Mouse (Mus musculus) Patski (cell line): ENCODE measurements around the gene Wfdc8. TPM values are rescaled to one million over a fixed set of nuclear protein-coding genes. Genes with fewer than 3 reads are reported as not detected.

Experiments used
- ATAC-seq: fragments of 100-300 bp; one replicate; pipeline ENCODE4 v1.8.0; 2021
- CTCF ChIA-PET: fragments of 350-600 bp; sonication (Branson Sonifier 250); formaldehyde crosslinking; loops from one replicate; lab custom pipeline; 2022; ENCODE audit warnings: inconsistent platforms; lab: Charles Lee
- POLR2A ChIA-PET: fragments of 350-600 bp; sonication (Branson Sonifier 250); formaldehyde crosslinking; loops from one replicate; lab custom pipeline; 2022; ENCODE audit warnings: antibody characterized with exemption, inconsistent platforms; lab: Charles Lee
- DNase-seq: peaks from one replicate; pipeline ENCODE4 v3.0.0-alpha.2; 2011; ENCODE audit warnings: low read depth, low spot score
- H3K27me3 ChIP-seq: fragments of 371-371 bp; one replicate; pipeline ENCODE4 v1.5.1; 2021
- CTCF ChIP-seq: fragments of 100-300 bp; IDR thresholded peaks from one replicate; pipeline ENCODE4 v1.5.1; 2021
- in situ Hi-C: fragments of 300-500 bp; cut with MboI; formaldehyde crosslinking; loops from 3 replicates; pipeline ENCODE4 v1.11.1; 2018; ENCODE audit warnings: low pct_unique_long_range_greater_than_20kb, mixed read lengths
- polyA plus RNA-seq: library from polyadenylated mRNA; unstranded; gene quantifications from one replicate; pipeline ENCODE4 v1.2.3, GENCODE M21; 2021

Gene Wfdc8
- polyA plus RNA-seq, 1 experiment from 2014 or later: not detected

DNA sequence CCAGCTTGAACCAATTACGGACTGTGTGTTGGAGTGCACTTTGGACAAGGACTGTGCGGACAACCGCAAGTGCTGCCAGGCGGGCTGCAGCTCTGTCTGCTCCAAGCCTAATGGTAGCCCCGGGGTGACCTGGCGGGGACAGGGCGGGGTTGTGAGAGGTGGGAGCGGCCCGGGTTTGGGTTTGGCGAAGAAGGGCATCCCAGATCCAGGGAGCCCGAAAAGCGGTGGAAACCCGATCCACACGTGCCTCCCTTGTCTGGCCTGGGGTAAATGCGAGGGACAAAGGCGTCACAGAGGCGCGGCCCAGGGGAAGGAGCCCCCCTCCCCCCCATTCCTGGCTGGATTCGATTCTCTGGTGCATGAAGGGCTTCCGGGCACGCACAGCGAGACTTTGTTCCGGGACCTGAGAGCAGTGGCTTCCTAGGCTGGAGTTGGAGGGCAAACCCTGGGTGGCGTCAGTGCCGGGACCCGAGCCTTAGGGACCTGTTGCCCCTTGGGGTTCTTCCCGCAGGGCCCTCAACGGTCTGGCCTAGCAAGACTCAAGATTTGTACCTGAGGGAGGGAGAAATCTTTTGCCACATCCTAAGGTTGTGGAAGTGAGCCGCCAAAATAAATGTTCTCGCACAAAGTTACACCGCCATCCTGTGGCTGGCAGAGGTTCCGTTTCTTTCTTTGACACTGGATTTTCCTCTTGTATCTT, 49.9 kb downstream of the Wfdc8 start:
- CTCF ChIA-PET: interaction anchor here (0.8 to 1.3 kb wide), 7 partner anchors 29 to 154 kb away, joined by 3 to 5 read pairs (median 3); partner anchors contain the start of gene Gm20458
- POLR2A ChIA-PET: no interaction called here
- in situ Hi-C loops: no loop called here
- DNase-seq (no peak), ATAC-seq (peak; percentile 14)
- no peaks in the 10 kb centered on the region for H3K27me3 ChIP-seq
- peak; percentile 86 for TF ChIP-seq CTCF

GRCm38 (mm10) chr2:164562391-164563188, 50.8 kb downstream of the Wfdc8 start, which contains the start of gene Wfdc2:
Gene Wfdc2 (plus strand): TSS chr2:164562413.
- ATAC-seq: no peak
- DNase-seq: no peak
- POLR2A ChIA-PET: no interaction called here

DNA sequence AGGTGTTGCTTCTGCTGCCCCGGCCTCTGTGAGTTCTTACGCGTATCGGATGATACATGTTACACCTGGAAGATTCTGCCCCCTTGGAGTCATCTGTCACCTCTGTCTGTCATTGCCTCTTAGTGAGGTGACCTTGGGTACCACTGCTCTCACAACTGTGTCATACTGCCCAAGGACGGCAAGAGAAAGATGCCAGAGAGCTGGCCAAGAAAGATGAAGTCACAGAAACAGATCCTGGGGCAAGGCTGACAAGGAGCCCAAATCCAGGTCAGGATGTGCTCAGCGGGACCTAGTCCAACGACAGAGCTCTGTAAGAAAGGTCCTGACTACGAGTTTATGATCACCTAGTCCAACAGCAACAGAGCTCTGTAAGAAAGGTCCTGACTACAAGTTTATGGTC, 53.3 kb downstream of the Wfdc8 start:
- H3K27me3 ChIP-seq: no peaks in the 10 kb centered on the region
- DNase-seq (no peak), ATAC-seq (no peak)
- in situ Hi-C loops: no loop called here
- CTCF ChIA-PET: no interaction called here
- POLR2A ChIA-PET: no interaction called here
- TF ChIP-seq CTCF: no peak

More at GRCm38 (mm10) chr2:164562391-164563188, 50.8 kb downstream of the Wfdc8 start, which contains the start of gene Wfdc2:
- CTCF ChIA-PET: interaction anchor here (1.1 to 1.3 kb wide), 2 partner anchors 32 to 102 kb away, joined by 3 to 5 read pairs; partner anchors contain the start of gene Gm20458
- TF ChIP-seq CTCF: no peak
- in situ Hi-C loops: no loop called here
- H3K27me3 ChIP-seq: no peaks in the 10 kb centered on the region

- no peak for DNase-seq
Observed at GRCm38 (mm10) chr2:164558991-164559645, 54.3 kb downstream of the Wfdc8 start.

DNA sequence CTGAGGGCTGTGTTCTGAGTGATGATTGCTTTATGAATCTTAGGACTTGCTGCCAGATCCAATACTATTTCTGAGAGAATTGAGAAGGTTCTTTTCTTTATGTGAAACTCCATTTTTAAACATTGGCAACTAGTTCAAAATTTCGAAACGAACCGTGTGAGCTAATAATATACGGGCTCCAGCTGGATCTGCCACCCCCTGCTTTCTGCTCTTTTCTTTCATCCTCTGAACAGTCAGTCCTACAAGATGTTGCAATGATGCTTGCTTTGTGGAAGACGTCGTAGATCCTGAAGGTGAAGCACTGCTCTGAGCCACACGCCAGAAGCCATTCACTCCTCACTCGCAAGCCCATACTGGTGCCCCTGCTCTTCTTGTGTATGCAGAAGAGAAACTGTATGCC, 55.0 kb downstream of the Wfdc8 start:
- ATAC-seq: no peak
- no peaks in the 10 kb centered on the region for H3K27me3 ChIP-seq
- no peak for DNase-seq
- ChIA-PET POLR2A (interaction anchor here (0.9 kb wide), 1 partner anchor 8 kb away, joined by 3 read pairs; no protein-coding TSS in a partner anchor), CTCF (interaction anchor here (0.7 kb wide), 1 partner anchor 11 kb away, joined by 3 read pairs; no protein-coding TSS in a partner anchor)
- no peak for TF ChIP-seq CTCF
- in situ Hi-C loops: no loop called here

More at GRCm38 (mm10) chr2:164558991-164559645, 54.3 kb downstream of the Wfdc8 start:
- TF ChIP-seq CTCF: no peak
- CTCF ChIA-PET: no interaction called here
- POLR2A ChIA-PET: interaction anchor here (0.9 kb wide), 1 partner anchor 9 kb away, joined by 3 read pairs; no protein-coding TSS in a partner anchor
- H3K27me3 ChIP-seq: no peaks in the 10 kb centered on the region
- in situ Hi-C loops: no loop called here
- no peak for ATAC-seq

- in situ Hi-C loops: no loop called here
- ChIA-PET CTCF (no interaction called here), POLR2A (no interaction called here)
- DNase-seq (no peak), ATAC-seq (no peak)
- H3K27me3 ChIP-seq: no peaks in the 10 kb centered on the region
- no peak for TF ChIP-seq CTCF
Observed at GRCm38 (mm10) chr2:164551502-164551901, 61.9 kb downstream of the Wfdc8 start.

DNA sequence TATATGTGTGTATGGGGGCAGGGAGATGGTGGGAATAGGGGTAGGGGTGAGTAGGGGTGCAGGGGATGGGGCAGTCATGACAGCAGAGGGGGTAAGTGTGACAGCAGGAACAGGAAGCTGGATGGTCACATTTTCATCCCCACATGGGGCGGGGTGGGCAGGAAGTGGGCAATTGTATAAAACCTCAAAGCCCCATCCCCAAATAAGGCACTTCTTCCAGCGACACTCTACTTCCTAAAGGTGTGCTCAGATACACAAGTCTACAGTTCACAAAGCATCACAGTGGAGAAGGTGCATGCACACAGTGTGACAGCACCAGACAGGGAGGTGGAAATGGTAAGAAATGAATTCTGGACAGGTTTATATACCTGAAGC, 62.5 kb downstream of the Wfdc8 start:
- no peaks in the 10 kb centered on the region for H3K27me3 ChIP-seq
- no peak for DNase-seq
- CTCF ChIA-PET: interaction anchor here (1.0 to 1.4 kb wide), 2 partner anchors 14 to 17 kb away, joined by 3 read pairs; no protein-coding TSS in a partner anchor
- no peak for TF ChIP-seq CTCF
- no peak for ATAC-seq
- in situ Hi-C loops: no loop called here
- POLR2A ChIA-PET: no interaction called here

DNA sequence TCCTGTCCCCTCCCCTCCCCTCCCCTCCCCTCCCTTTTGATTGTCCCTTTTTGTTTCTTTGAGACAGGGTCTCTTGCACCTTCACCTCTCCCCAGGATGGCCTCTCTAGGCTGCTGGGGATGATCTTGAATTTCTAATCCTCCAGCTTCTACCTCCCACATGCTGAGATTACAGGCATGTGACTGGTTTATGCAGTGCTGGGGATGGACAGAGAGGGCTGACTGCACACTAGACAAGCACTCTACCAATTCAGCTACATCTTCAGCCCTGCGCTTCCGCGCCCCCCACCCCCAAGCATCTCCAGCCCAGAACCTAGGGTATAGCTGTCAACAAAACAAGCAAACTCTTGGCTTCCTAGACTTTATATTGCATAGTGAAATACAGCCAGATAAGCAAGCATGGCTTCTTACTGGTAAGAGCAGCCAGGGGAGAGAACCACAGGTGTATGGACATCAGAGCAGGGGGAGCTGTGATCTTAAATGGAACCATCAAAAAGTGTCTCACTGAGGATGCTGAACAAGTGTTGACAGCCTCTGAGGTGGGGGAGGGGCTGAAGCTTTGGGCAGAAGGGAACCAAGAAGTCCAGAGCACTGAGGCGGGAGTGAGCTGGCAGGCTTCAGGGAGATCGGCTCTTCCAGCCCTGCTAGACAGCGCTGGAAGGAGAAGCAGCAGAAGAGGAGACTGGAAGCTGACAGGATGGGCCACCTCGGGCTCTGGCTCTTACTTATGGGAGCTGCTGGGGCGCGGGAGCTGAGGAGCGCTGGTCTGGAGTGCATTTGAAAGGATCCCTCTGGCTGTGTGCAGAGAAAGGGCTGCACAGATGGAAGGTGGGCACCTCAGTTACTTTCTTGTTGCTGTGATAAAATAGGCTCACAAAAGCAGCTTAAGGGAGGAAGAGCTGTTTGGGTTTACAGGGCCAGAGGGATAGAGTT, 63.2 kb downstream of the Wfdc8 start:
- no peak for TF ChIP-seq CTCF
- H3K27me3 ChIP-seq: no peaks in the 10 kb centered on the region
- ATAC-seq (no peak), DNase-seq (no peak)
- POLR2A ChIA-PET: interaction anchor here (0.7 kb wide), 1 partner anchor 9 kb away, joined by 3 read pairs; no protein-coding TSS in a partner anchor
- CTCF ChIA-PET: interaction anchor here (1.0 to 1.4 kb wide), 2 partner anchors 15 to 17 kb away, joined by 3 read pairs; no protein-coding TSS in a partner anchor
- in situ Hi-C loops: loop anchor here (25.0 kb wide), 1 partner anchor 438 kb away; no protein-coding TSS in a partner anchor

GRCm38 (mm10) chr2:164549338-164549737, 64.1 kb downstream of the Wfdc8 start:
- no peak for TF ChIP-seq CTCF
- in situ Hi-C loops: loop anchor here (25.0 kb wide), 1 partner anchor 437 kb away; no protein-coding TSS in a partner anchor
- ChIA-PET POLR2A (no interaction called here), CTCF (no interaction called here)
- DNase-seq: no peak
- no peaks in the 10 kb centered on the region for H3K27me3 ChIP-seq
- ATAC-seq: peak; percentile 78

Other genes with a start within 250 kb of the Wfdc8 start
- gene Slpi, start 224.5 kb downstream of the Wfdc8 start, polyA plus RNA-seq: 149 TPM
- gene Rbpjl, start 210.5 kb downstream of the Wfdc8 start, polyA plus RNA-seq: 0.06 TPM
- gene Matn4, start 208.5 kb downstream of the Wfdc8 start, polyA plus RNA-seq: 0.10 TPM
- 672 TPM for gene Sdc4, start 169.7 kb downstream of the Wfdc8 start, polyA plus RNA-seq
- gene Sys1, start 156.7 kb downstream of the Wfdc8 start, polyA plus RNA-seq: 55.1 TPM
- gene Gm20458, start 152.7 kb downstream of the Wfdc8 start, polyA plus RNA-seq: 18.5 TPM
- 0.39 TPM for gene Trp53tg5, start 139.9 kb downstream of the Wfdc8 start, polyA plus RNA-seq
- gene Dbndd2, start 127.5 kb downstream of the Wfdc8 start, polyA plus RNA-seq: 48.8 TPM
- gene Pigt, start 116.1 kb downstream of the Wfdc8 start, polyA plus RNA-seq: 136 TPM
- gene Wfdc2, start 51.2 kb downstream of the Wfdc8 start, polyA plus RNA-seq: 0.15 TPM
- gene Spint3, start 40.2 kb downstream of the Wfdc8 start, polyA plus RNA-seq: not detected
- gene Wfdc6a, start 28.2 kb downstream of the Wfdc8 start, polyA plus RNA-seq: not detected
- gene Eppin, start 20.0 kb downstream of the Wfdc8 start, polyA plus RNA-seq: not detected
- gene Wfdc6b, start 104 bp downstream of the Wfdc8 start, polyA plus RNA-seq: not detected
- not detected for gene Wfdc16, start 25.2 kb upstream of the Wfdc8 start, polyA plus RNA-seq
- gene Wfdc10, start 42.4 kb upstream of the Wfdc8 start, polyA plus RNA-seq: not detected
- gene Wfdc9, start 43.0 kb upstream of the Wfdc8 start, polyA plus RNA-seq: not detected
- gene Wfdc11, start 60.5 kb upstream of the Wfdc8 start, polyA plus RNA-seq: not detected
- not detected for gene Wfdc13, start 71.5 kb upstream of the Wfdc8 start, polyA plus RNA-seq
- not detected for gene Spint4, start 84.9 kb upstream of the Wfdc8 start, polyA plus RNA-seq
- not detected for gene Spint5, start 101.7 kb upstream of the Wfdc8 start, polyA plus RNA-seq
- gene Wfdc3, start 132.3 kb upstream of the Wfdc8 start, polyA plus RNA-seq: 0.47 TPM
- gene Dnttip1, start 132.4 kb upstream of the Wfdc8 start, polyA plus RNA-seq: 49.8 TPM
- 106 TPM for gene Ube2c, start 156.3 kb upstream of the Wfdc8 start, polyA plus RNA-seq
- gene Tnnc2, start 166.3 kb upstream of the Wfdc8 start, polyA plus RNA-seq: 0.18 TPM
- 50.3 TPM for gene Snx21, start 172.2 kb upstream of the Wfdc8 start, polyA plus RNA-seq
- gene Acot8, start 191.3 kb upstream of the Wfdc8 start, polyA plus RNA-seq: 23.3 TPM
- 6.8 TPM for gene Zswim3, start 191.5 kb upstream of the Wfdc8 start, polyA plus RNA-seq
- gene Zswim1, start 209.1 kb upstream of the Wfdc8 start, polyA plus RNA-seq: 13.2 TPM
- gene Spata25, start 214.9 kb upstream of the Wfdc8 start, polyA plus RNA-seq: 0.14 TPM
- 479 TPM for gene Ctsa, start 219.2 kb upstream of the Wfdc8 start, polyA plus RNA-seq
- gene Neurl2, start 219.8 kb upstream of the Wfdc8 start, polyA plus RNA-seq: 2.6 TPM
- 9.4 TPM for gene Pltp, start 244.1 kb upstream of the Wfdc8 start, polyA plus RNA-seq